Mouse (Mus musculus): Measurements from ENCODE around the gene Pde6g.

DNA sequence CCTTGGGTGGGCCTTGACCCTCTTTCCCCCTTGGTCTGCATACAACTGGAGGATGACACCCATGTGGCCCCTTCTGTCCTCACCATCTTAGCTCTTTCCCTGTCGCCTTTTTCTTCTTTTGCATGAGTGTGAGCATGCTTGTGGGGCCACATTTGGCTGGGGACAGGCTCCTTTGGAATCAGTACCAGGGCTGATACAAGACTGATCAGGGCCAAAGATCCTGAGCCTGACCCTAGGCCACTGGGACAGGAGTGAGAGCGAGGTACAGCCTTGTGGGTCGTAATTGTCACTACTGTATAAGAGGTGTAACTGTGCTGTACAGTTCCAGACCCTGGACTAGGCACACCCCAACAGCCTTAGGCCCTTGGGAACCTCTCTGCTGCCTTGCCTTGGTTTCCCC is 40.6 kb upstream of the Pde6g start:
- no peak for TF ChIP-seq CTCF (IDR thresholded peaks at IDR 0.05; ENCODE audit: control insufficient read depth, insufficient read depth, insufficient replicate concordance, low read depth, low read length)
- TF ChIP-seq POLR2A (IDR thresholded peaks at IDR 0.05; ENCODE audit: control insufficient read depth, low read depth, low read length), result no peak

Measured in testis, adult 2 months (tissue).